Mouse (Mus musculus): ENCODE measurements around the gene Mael.

Mael gene

DNA sequence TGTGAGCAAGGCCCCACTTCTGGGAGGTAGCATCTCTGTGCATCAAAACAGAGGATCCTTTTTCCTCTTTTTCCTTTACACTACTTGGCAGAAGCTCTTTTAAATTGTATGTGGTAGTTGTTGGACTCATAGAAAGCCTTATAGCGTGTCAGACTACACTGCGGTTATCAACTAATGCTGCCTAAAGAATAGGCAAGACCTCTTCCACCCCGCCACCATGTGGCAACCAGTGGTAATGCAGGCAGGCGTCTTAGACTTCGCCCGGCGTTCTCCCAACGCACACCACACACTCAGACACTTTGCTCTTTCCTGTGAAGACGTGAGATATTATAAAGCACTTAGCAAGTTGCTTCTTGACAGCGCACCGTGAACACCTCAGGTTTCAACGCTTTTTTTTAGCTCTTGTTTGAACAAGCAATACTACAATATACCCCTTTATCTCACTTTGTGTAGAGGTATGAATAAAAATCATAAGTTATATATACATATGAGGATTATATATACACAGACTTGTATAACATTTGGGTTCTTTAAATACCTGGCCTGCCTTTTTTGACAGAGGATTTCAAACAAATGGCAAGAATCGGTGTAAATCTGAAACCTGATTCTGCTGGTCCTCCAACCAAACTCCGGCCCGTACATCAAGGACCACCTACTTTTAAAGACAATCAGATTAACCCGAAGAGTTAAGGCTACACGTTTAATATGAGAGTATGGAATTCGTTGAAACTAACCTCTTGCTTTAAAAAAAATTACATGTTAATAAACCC lies 85.0 kb downstream of the Mael start:
- DNase-seq = peak; percentile 94

DNA sequence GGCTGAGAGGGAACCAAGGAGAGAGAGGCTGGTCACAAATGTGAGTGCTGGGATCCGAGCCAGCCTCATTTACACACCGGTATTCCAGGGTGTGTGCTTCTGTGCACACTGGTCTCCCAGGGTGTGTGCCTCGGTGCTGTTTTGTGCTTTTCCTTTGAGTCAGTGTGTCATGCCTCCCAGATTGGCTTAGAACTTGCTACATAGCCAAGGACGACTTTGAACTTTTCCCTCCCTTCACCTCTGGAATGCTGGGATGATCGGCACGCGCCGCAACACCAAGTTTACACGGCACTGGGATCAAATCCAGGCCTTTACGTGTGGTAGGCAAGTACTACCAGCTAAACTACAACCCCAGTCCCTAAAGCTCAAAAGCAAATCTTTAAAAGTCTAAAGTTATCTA lies 86.5 kb downstream of the Mael start:
- DNase-seq = no peak

- no peak for DNase-seq
Measured at GRCm38 (mm10) chr1:166151341-166151740, 87.2 kb downstream of the Mael start.
